Mouse (Mus musculus) B cell, adult (primary cell): Measurements from ENCODE around the gene Synm. TPM values are rescaled to one million over a fixed set of nuclear protein-coding genes. Genes with fewer than 3 reads are reported as not detected.

ENCODE experiments used
- total RNA-seq: library from RNA; stranded (reverse); gene quantifications from 4 replicates; pipeline ENCODE4 v1.2.4, GENCODE M21; 2023; ENCODE audit not compliant: inconsistent age

Synm gene
- not detected in 4 replicates for total RNA-seq

GRCm38 (mm10) chr7:67759629-67759995 lies at the start of gene Synm:
TSS of gene Synm (minus strand) at chr7:67759742.

Other genes with a start within 250 kb of the Synm start
- gene Lrrc28, start 114.5 kb downstream of the Synm start, total RNA-seq = 17.2 to 21.7 TPM (median 19.5 TPM) in 4 replicates
- 1.6 to 5.2 TPM (median 2.0 TPM) in 4 replicates for gene Ttc23, start 112.3 kb downstream of the Synm start, total RNA-seq
- 1.9 to 3.1 TPM (median 2.6 TPM) in 4 replicates for gene Igf1r, start 193.1 kb upstream of the Synm start, total RNA-seq